Mouse (Mus musculus) cerebellum, adult 2 months (tissue): ENCODE measurements around the gene Agrp. TPM values are rescaled to one million over a fixed set of nuclear protein-coding genes. Genes with fewer than 3 reads are reported as not detected.
A peak's percentile ranks its signal among the peaks of the same experiment; 100 is the strongest.

Experiments used
- DNase-seq, 2 experiments: peaks; one replicate each; pipeline ENCODE4 v3.0.0; 2021
- H3K27ac ChIP-seq: fragments of 200-500 bp; 2 replicates; pipeline ENCODE4 v1.5.1; 2012; ENCODE audit warnings: low read length, control low read depth, inconsistent platforms; ENCODE audit not compliant: insufficient read depth
- H3K27me3 ChIP-seq: fragments of 200-500 bp; 2 replicates; pipeline ENCODE4 v1.6.1; 2012; ENCODE audit warnings: inconsistent platforms, mild to moderate bottlenecking, low read length, moderate library complexity; ENCODE audit not compliant: control insufficient read depth, insufficient read depth
- H3K4me1 ChIP-seq: fragments of 200-500 bp; 2 replicates; pipeline ENCODE4 v1.6.1; 2011; ENCODE audit warnings: low read length; ENCODE audit not compliant: control insufficient read depth, insufficient read depth
- H3K4me3 ChIP-seq: fragments of 200-500 bp; replicated peaks from 2 replicates; pipeline ENCODE3; 2011; ENCODE audit warnings: mild to moderate bottlenecking, low read depth, low read length, control low read depth; ENCODE audit not compliant: insufficient read depth
- CTCF ChIP-seq: fragments of 200-500 bp; IDR thresholded peaks from 2 replicates; pipeline ENCODE4 v1.5.1; 2011; ENCODE audit warnings: low read depth, mild to moderate bottlenecking, control low read depth, low read length, moderate library complexity, borderline replicate concordance; ENCODE audit not compliant: insufficient read depth
- POLR2A ChIP-seq: fragments of 200-500 bp; IDR thresholded peaks from 2 replicates; pipeline ENCODE4 v1.6.1; 2011; ENCODE audit warnings: low read length, control low read depth, borderline replicate concordance; ENCODE audit not compliant: insufficient read depth
- WGBS: fragments of 180-500 bp; shearing (Covaris S2); methylation state at CpG from one replicate; pipeline ENCODE4 v1.1.7; 2018; 5-methylcytosine and 5-hydroxymethylcytosine counted together
- polyA plus RNA-seq: library from polyadenylated mRNA; depleted of rRNA; stranded (reverse); fragments of >200 nt; gene quantifications from 2 replicates; pipeline ENCODE4 v1.2.3, GENCODE M21; 2012

The Agrp gene
- polyA plus RNA-seq, 1 experiment, result 0.36 TPM

- H3K4me1 ChIP-seq, result peaks cover 18% of the 10 kb centered on the region
- WGBS, result 85% methylated on average over 21 of the region's 21 CpGs
- H3K27ac ChIP-seq, result no peak overlapping the region
- DNase-seq, result no peak
- no peak for TF ChIP-seq POLR2A
- TF ChIP-seq CTCF, result no peak
- H3K4me3 ChIP-seq, result no peak overlapping the region
- no peaks in the 10 kb centered on the region for H3K27me3 ChIP-seq
Observed at GRCm38 (mm10) chr8:105620946-105621720, 16.1 kb downstream of the Agrp start.

- Histone ChIP-seq H3K27ac (no peak overlapping the region), H3K4me1 (peaks cover 18% of the 10 kb centered on the region), H3K27me3 (no peaks in the 10 kb centered on the region), H3K4me3 (no peak overlapping the region)
- 81% methylated on average over 19 of the region's 19 CpGs for WGBS
- no peak for TF ChIP-seq CTCF
- TF ChIP-seq POLR2A, result no peak
- DNase-seq, result no peak
Observed at GRCm38 (mm10) chr8:105620211-105620610, 17.0 kb downstream of the Agrp start.

DNA sequence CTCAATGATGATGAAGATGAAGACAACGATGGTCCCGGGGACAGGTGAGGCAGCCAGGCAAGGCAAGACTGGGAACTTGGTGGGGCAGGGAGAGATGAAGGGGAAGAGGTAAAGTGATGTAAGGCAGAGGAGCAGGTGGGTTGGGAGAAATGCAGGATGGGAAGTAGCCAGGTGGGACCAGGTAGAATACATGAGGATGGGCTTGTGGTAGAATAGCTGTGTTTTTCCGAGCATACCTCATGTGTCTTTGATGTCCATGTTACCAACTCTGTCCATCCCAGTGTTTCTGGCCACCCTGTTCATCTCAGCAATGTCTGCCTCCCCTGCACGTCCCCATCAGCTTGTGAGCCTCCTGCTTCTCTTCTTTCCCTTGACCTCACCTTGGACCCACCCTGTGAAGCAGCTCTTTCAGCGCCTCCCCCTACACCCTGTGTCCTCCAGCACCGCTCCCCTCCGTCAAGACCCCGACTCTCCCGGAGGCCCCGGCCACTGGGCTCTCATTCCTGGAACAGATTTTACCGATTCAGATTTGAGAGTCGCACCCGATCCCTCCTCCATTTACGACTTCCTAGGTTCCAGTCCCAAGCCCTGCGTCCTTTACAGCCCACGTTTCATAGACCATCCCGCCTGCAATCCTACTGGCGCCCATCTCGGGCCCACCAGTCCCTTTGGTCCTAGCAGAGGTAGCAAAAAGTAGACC is 18.2 kb downstream of the Agrp start:
- TF ChIP-seq CTCF, result no peak
- no peak for TF ChIP-seq POLR2A
- H3K4me3 ChIP-seq, result no peak overlapping the region
- no peak overlapping the region for H3K27ac ChIP-seq
- H3K4me1 ChIP-seq, result peaks cover 15% of the 10 kb centered on the region
- no peaks in the 10 kb centered on the region for H3K27me3 ChIP-seq
- no peak for DNase-seq
- 94% methylated on average over 19 of the region's 19 CpGs for WGBS

GRCm38 (mm10) chr8:105618279-105618634 is 18.9 kb downstream of the Agrp start:
- no peaks in the 10 kb centered on the region for H3K27me3 ChIP-seq
- 93% methylated on average over 5 of the region's 5 CpGs for WGBS
- no peak overlapping the region for H3K27ac ChIP-seq
- no peak overlapping the region for H3K4me3 ChIP-seq
- peaks cover 20% of the 10 kb centered on the region for H3K4me1 ChIP-seq
- no peak for DNase-seq
- TF ChIP-seq POLR2A (no peak), CTCF (no peak)

DNA sequence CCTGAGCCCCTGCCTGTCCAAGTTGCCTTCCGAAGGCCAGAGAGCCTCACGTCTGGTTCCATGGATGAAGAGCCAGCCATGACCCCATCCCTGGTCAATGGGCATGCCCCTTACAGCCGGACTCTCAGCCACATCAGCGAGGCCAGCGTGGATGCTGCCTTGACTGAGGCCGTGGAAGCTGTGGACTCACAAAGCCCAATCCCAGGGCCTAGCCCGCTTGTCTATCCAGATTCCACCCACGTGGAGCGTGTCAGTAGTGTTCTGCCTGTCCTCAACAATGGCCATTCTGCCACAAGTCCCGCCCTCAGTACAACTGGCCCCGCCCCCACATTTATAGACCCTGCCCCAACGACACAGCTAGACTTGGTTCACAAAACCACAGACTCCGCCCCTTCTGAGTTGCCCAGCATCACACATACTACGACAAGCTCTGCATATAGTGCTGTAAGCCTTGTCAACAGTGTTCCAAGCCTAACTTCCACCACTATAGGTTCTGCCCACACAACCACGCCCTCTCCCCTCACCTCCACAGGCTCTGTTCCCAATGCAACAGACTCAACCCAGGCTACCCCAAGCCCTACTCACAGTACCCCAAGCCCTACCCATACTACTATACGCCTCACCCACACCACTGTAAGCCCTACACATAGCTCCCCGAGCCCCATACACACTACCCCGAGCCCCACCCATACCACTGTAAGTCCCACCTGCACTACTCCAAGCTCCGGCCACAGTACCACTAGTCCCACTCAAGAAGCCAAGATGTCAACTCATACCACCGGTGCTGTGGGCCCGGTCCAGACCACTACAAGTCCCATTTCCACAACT is 19.5 kb downstream of the Agrp start:
- H3K27ac ChIP-seq, result no peak overlapping the region
- WGBS, result 89% methylated on average over 21 of the region's 21 CpGs
- TF ChIP-seq POLR2A (no peak), CTCF (no peak)

GRCm38 (mm10) chr8:105615942-105616341 is 21.3 kb downstream of the Agrp start:
- no peak for TF ChIP-seq POLR2A
- no peak for TF ChIP-seq CTCF
- 91% methylated on average over 9 of the region's 9 CpGs for WGBS
- Histone ChIP-seq H3K27ac (no peak overlapping the region), H3K4me1 (peaks cover 12% of the 10 kb centered on the region), H3K4me3 (no peak overlapping the region), H3K27me3 (no peaks in the 10 kb centered on the region)
- DNase-seq, result no peak

More for the DNA sequence above, 19.5 kb downstream of the Agrp start:
- Histone ChIP-seq H3K4me1 (peaks cover 14% of the 10 kb centered on the region), H3K4me3 (no peak overlapping the region), H3K27me3 (no peaks in the 10 kb centered on the region)
- DNase-seq, result no peak

GRCm38 (mm10) chr8:105613830-105614511 is 23.2 kb downstream of the Agrp start:
- WGBS, result 11% methylated on average over 50 of the region's 50 CpGs
- TF ChIP-seq CTCF (no peak), POLR2A (no peak)
- H3K4me1 ChIP-seq, result peaks cover 12% of the 10 kb centered on the region
- H3K27me3 ChIP-seq, result no peaks in the 10 kb centered on the region
- no peak overlapping the region for H3K27ac ChIP-seq
- no peak for DNase-seq
- peak overlapping the region; percentile 46 for H3K4me3 ChIP-seq
